Mouse (Mus musculus): ENCODE measurements at regions not wholly inside any gene's neighbourhood (a gene's known extent, or its start where the extent isn't known, plus 50 kb on each side); places are given as distances from the start of the nearest gene placed in this dataset.

DNA sequence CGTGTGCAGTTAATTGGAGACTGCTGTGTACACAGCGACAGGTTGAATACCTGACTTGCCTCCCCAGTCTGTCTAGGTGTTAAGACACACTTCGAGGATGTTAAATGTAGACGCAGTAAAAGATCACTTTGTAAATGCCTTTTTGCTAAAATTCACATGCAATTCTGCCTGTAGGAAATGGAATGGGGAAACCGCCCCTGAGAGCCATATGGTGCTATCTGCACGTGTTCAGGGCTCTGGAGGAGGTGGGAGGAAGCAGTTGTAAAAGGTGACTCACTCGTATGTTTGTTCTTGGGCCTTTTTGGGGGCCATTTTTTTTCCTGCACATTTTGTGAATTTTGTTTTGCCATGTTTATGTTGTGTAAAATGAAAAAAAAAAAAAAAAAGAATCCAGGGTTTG, 159.6 kb upstream of the Gjb5 start:
- no peaks in the 10 kb centered on the region for H3K79me2 ChIP-seq (ENCODE audit: control insufficient read depth, insufficient read depth)
- no peaks in the 10 kb centered on the region for H3K27me3 ChIP-seq (ENCODE audit: control insufficient read depth, insufficient read depth, insufficient read length)
- no peaks in the 10 kb centered on the region for H3K36me3 ChIP-seq (ENCODE audit: control insufficient read depth, insufficient read depth)
- no peak overlapping the region for H3K4me2 ChIP-seq (ENCODE audit: low read depth)
- TF ChIP-seq E2F4 (IDR thresholded peaks at IDR 0.05; ENCODE audit: insufficient read depth) (no peak), SRF (IDR thresholded peaks at IDR 0.05; ENCODE audit: control insufficient read depth, insufficient read length, low read depth) (no peak), MYOD1 (IDR thresholded peaks at IDR 0.05; ENCODE audit: control insufficient read depth in 1 of 3, insufficient read length in 2 of 3, low read depth in 2 of 3) (no peak), MYOG (IDR thresholded peaks at IDR 0.05; ENCODE audit: control insufficient read depth in 1 of 3, insufficient read depth in 1 of 3, insufficient read length in 2 of 3, low read depth in 2 of 3) (no peak), REST (IDR thresholded peaks at IDR 0.05; ENCODE audit: insufficient read depth, insufficient read length) (no peak), TCF3 (IDR thresholded peaks at IDR 0.05; ENCODE audit: insufficient read length, low read depth) (no peak), USF1 (IDR thresholded peaks at IDR 0.05; ENCODE audit: low read depth) (no peak), TCF12 (IDR thresholded peaks at IDR 0.05; ENCODE audit: insufficient read depth, poor library complexity, severe bottlenecking) (no peak), POLR2A (IDR thresholded peaks at IDR 0.05; ENCODE audit: insufficient read length, low read depth) (no peak), CEBPB (IDR thresholded peaks at IDR 0.05; ENCODE audit: insufficient read depth, poor library complexity, severe bottlenecking) (no peak), MAX (IDR thresholded peaks at IDR 0.05; ENCODE audit: low read depth) (no peak), POLR2AphosphoS2 (IDR thresholded peaks at IDR 0.05; ENCODE audit: insufficient read length, low read depth) (no peak)
- no peak overlapping the region for H3K4me3 ChIP-seq
- no peak overlapping the region for H3ac ChIP-seq (ENCODE audit: control insufficient read depth, insufficient read length)

DNA sequence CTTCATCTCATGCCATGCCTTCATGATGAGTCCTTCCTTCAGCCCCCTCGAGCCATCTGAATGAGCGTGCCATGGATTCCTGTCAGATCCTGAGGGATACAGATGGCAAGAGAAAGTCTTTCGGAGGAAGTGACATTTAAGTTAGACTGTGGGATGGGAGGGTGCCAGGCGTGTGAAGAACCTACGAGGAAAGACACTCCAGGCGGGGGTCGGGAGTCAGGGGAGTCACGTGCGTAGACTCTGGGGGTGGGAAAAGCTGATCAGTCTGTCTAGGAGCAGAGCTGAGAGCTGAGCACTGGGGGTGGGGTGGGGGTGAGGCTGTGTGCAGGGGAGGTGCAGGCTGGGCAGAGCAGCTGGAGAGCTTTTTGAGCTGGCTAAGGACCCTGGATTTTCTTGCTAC, 152.0 kb upstream of the Gjb5 start:
- no peaks in the 10 kb centered on the region for H3K79me2 ChIP-seq (ENCODE audit: control insufficient read depth, insufficient read depth)
- H3K36me3 ChIP-seq (ENCODE audit: control insufficient read depth, insufficient read depth), result no peaks in the 10 kb centered on the region
- TF ChIP-seq SRF (IDR thresholded peaks at IDR 0.05; ENCODE audit: control insufficient read depth, insufficient read length, low read depth), result no peak
- TF ChIP-seq POLR2AphosphoS2 (IDR thresholded peaks at IDR 0.05; ENCODE audit: insufficient read length, low read depth), result no peak
- no peak for TF ChIP-seq CEBPB (IDR thresholded peaks at IDR 0.05; ENCODE audit: insufficient read depth, poor library complexity, severe bottlenecking)
- TF ChIP-seq MYOG (IDR thresholded peaks at IDR 0.05; ENCODE audit: control insufficient read depth in 1 of 3, insufficient read depth in 1 of 3, insufficient read length in 2 of 3, low read depth in 2 of 3), result no peak
- no peak for TF ChIP-seq E2F4 (IDR thresholded peaks at IDR 0.05; ENCODE audit: insufficient read depth)
- no peak for TF ChIP-seq REST (IDR thresholded peaks at IDR 0.05; ENCODE audit: insufficient read depth, insufficient read length)
- no peak for TF ChIP-seq TCF12 (IDR thresholded peaks at IDR 0.05; ENCODE audit: insufficient read depth, poor library complexity, severe bottlenecking)
- TF ChIP-seq TCF3 (IDR thresholded peaks at IDR 0.05; ENCODE audit: insufficient read length, low read depth), result no peak
- no peak for TF ChIP-seq USF1 (IDR thresholded peaks at IDR 0.05; ENCODE audit: low read depth)
- TF ChIP-seq MYOD1 (IDR thresholded peaks at IDR 0.05; ENCODE audit: control insufficient read depth in 1 of 3, insufficient read length in 2 of 3, low read depth in 2 of 3), result no peak
- TF ChIP-seq POLR2A (IDR thresholded peaks at IDR 0.05; ENCODE audit: insufficient read length, low read depth), result no peak
- no peak for TF ChIP-seq MAX (IDR thresholded peaks at IDR 0.05; ENCODE audit: low read depth)

DNA sequence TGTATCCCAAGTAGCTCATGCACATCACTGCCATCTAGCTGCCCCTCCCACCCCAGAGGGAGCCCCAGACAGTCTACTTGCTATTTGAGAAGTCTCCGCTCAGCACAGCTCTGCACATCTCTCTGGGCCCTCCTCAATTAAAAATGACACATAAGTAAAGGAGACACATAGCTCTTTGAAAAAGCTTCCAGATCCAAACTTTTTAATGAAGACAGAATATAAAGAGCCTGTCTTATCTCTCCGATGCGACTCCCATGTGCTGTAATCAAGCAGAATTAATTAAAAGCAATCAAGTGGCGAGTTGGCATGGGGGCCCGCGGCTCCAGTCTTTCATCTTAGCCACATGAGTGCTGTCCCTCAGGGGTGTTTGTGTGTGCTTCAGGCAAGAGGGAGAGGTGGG, 144.6 kb upstream of the Gjb5 start:
- no peak overlapping the region for H3ac ChIP-seq (ENCODE audit: control insufficient read depth, insufficient read length)
- H3K79me2 ChIP-seq (ENCODE audit: control insufficient read depth, insufficient read depth), result no peaks in the 10 kb centered on the region
- H3K36me3 ChIP-seq (ENCODE audit: control insufficient read depth, insufficient read depth), result no peaks in the 10 kb centered on the region
- H3K4me3 ChIP-seq, result no peak overlapping the region
- TF ChIP-seq REST (IDR thresholded peaks at IDR 0.05; ENCODE audit: insufficient read depth, insufficient read length), result no peak
- TF ChIP-seq SRF (IDR thresholded peaks at IDR 0.05; ENCODE audit: control insufficient read depth, insufficient read length, low read depth), result no peak
- TF ChIP-seq E2F4 (IDR thresholded peaks at IDR 0.05; ENCODE audit: insufficient read depth), result no peak
- TF ChIP-seq POLR2AphosphoS2 (IDR thresholded peaks at IDR 0.05; ENCODE audit: insufficient read length, low read depth), result no peak
- no peak for TF ChIP-seq POLR2A (IDR thresholded peaks at IDR 0.05; ENCODE audit: insufficient read length, low read depth)
- no peak for TF ChIP-seq CEBPB (IDR thresholded peaks at IDR 0.05; ENCODE audit: insufficient read depth, poor library complexity, severe bottlenecking)
- no peak for TF ChIP-seq USF1 (IDR thresholded peaks at IDR 0.05; ENCODE audit: low read depth)
- no peak for TF ChIP-seq TCF3 (IDR thresholded peaks at IDR 0.05; ENCODE audit: insufficient read length, low read depth)
- TF ChIP-seq MAX (IDR thresholded peaks at IDR 0.05; ENCODE audit: low read depth), result no peak
- TF ChIP-seq TCF12 (IDR thresholded peaks at IDR 0.05; ENCODE audit: insufficient read depth, poor library complexity, severe bottlenecking), result no peak
- TF ChIP-seq MYOG (IDR thresholded peaks at IDR 0.05; ENCODE audit: control insufficient read depth in 1 of 3, insufficient read depth in 1 of 3, insufficient read length in 2 of 3, low read depth in 2 of 3), result no peak
- no peaks in the 10 kb centered on the region for H3K27me3 ChIP-seq (ENCODE audit: control insufficient read depth, insufficient read depth, insufficient read length)
- H3K4me2 ChIP-seq (ENCODE audit: low read depth), result no peak overlapping the region

More for the DNA sequence above, 152.0 kb upstream of the Gjb5 start:
- no peak overlapping the region for H3K4me2 ChIP-seq (ENCODE audit: low read depth)
- no peak overlapping the region for H3K4me3 ChIP-seq
- H3K27me3 ChIP-seq (ENCODE audit: control insufficient read depth, insufficient read depth, insufficient read length), result no peaks in the 10 kb centered on the region
- H3ac ChIP-seq (ENCODE audit: control insufficient read depth, insufficient read length), result no peak overlapping the region

DNA sequence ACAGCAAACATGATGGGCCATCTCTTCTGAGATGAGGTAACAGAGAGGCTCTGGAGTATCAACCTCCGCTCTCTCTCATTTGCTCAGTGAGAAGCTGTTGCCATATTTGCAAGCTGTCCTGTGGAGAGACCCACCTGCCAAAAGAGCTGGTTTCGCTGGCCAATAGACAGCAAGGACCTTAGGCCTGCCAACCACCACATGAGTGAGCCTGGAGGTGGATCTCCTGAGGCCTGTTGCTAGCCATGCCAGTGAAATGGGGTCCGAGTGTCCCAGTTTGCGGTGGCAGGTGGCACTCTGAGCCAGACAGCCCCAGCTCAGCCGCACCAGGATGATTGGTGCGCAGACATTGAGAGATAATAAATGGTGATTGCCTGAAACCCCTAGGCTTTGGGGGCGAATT, 143.9 kb upstream of the Gjb5 start:
- no peak overlapping the region for H3ac ChIP-seq (ENCODE audit: control insufficient read depth, insufficient read length)
- TF ChIP-seq TCF12 (IDR thresholded peaks at IDR 0.05; ENCODE audit: insufficient read depth, poor library complexity, severe bottlenecking), result no peak
- H3K4me3 ChIP-seq, result no peak overlapping the region
- H3K79me2 ChIP-seq (ENCODE audit: control insufficient read depth, insufficient read depth), result no peaks in the 10 kb centered on the region
- no peaks in the 10 kb centered on the region for H3K36me3 ChIP-seq (ENCODE audit: control insufficient read depth, insufficient read depth)
- no peak overlapping the region for H3K4me2 ChIP-seq (ENCODE audit: low read depth)
- no peaks in the 10 kb centered on the region for H3K27me3 ChIP-seq (ENCODE audit: control insufficient read depth, insufficient read depth, insufficient read length)

DNA sequence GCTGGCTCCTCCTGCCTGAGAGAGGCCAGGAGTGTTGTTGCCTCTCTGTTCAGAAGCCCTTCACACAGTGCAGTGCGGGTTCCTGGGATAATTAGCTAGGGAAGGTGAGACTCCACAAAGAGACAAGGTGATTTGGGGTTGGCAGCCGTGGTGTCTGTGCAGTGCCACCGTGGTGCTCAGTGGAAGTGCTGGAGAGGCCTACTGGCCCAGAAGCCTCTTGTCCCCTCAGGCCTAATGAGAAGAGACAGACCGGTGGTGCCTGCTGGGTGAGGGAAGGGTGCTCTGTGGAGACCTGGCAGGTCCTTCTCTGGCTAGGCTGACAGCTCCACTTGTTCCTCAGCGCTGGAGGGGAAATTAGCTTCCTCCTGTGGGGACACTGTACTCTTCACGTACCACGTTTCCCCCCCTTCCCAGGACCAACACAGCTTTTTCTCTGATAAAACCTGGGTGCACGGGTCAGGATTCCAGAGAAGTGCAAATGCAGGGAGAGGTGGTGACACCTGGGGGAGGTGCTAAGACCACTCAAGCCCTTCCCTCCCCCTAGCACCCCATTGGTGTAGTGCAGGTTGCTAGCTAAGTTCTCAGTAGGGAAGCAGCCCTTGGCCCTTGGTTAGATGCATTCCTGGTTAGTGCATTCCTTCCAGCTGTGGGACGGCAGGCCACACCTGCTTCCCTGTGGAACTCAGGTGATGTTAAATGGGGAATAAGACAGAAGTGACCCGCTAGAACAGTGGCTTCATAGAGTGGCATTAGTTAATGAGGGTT, 129.2 kb upstream of the Gjb5 start:
- no peaks in the 10 kb centered on the region for H3K79me2 ChIP-seq (ENCODE audit: control insufficient read depth, insufficient read depth)
- H3K4me2 ChIP-seq (ENCODE audit: low read depth), result no peak overlapping the region
- H3ac ChIP-seq (ENCODE audit: control insufficient read depth, insufficient read length), result no peak overlapping the region
- no peaks in the 10 kb centered on the region for H3K36me3 ChIP-seq (ENCODE audit: control insufficient read depth, insufficient read depth)
- TF ChIP-seq POLR2A (IDR thresholded peaks at IDR 0.05; ENCODE audit: insufficient read length, low read depth) (no peak), MYOG (IDR thresholded peaks at IDR 0.05; ENCODE audit: control insufficient read depth in 1 of 3, insufficient read depth in 1 of 3, insufficient read length in 2 of 3, low read depth in 2 of 3) (no peak), MAX (IDR thresholded peaks at IDR 0.05; ENCODE audit: low read depth) (no peak), E2F4 (IDR thresholded peaks at IDR 0.05; ENCODE audit: insufficient read depth) (no peak)
- no peak overlapping the region for H3K4me3 ChIP-seq
- H3K27me3 ChIP-seq (ENCODE audit: control insufficient read depth, insufficient read depth, insufficient read length), result no peaks in the 10 kb centered on the region

Measured in myocyte (in vitro differentiated cells).